Mouse (Mus musculus) MN1 (cell line): ENCODE results near the gene Mov10.
A peak's percentile ranks its signal among the peaks of the same experiment; 100 is the strongest.

Experiments
- DNase-seq: peaks from one replicate; pipeline ENCODE4 v3.0.0-alpha.2; 2016; ENCODE audit warnings: low spot score

Mov10 gene

DNA sequence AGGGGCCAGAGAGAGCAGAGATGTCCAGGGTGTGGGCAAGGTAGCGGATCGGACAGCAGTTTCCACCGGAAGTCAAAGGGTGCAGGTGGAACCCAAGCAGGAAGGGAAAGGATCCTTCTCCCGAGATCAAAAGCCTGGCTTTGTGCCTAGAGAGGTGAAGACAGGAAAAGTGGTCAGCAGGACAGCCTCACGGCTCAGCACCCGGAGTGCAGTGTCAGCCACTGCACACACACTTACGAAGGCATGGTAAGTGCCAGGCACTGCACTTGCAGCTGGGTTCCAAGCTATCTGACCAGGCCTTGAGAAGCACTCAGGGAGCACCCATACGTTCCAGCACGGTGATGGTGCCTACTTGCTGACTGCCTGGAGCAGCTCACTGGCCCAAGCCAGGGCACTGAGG is 12.8 kb downstream of the Mov10 start:
- DNase-seq: no peak

DNA sequence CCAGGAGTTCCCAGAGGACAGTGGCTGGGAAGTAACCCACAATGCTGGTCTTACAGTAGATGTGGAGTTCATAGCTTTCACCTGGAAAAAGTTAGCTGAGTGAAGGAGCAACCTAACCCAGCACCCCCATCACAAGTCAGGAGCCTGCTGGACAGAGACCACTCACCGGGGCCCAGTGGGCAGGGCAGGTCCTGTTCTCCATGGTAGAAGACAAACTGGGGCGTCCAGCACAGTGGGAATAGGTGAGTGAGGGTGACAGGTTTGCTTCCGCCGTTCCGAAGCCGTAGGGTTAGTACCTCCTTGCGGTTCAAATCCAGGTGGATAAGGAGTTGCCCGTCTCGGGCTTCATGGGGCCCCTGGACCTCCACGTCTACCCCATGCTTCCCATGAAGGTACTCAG is 14.1 kb downstream of the Mov10 start:
- no peak for DNase-seq

DNA sequence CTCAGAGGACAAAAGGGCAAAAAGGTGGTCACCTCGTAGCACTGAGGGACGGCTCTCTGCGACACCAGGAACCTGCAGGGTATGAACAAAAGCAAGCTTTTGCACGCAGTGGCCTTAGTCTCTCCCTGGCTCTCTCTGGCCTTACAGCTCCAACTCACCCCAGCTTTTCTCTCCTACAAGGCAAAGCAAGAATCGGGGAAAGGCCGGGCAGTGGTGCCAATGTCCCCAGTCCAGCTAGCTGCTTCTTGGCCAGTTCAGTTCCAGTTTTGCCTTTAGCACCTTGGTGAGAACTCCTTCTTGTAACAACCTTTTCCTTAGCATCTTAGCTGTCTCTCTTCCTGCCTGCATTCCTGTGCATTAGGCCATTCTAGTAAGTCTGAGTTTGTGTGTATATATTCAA is 16.9 kb downstream of the Mov10 start:
- DNase-seq: no peak

DNA sequence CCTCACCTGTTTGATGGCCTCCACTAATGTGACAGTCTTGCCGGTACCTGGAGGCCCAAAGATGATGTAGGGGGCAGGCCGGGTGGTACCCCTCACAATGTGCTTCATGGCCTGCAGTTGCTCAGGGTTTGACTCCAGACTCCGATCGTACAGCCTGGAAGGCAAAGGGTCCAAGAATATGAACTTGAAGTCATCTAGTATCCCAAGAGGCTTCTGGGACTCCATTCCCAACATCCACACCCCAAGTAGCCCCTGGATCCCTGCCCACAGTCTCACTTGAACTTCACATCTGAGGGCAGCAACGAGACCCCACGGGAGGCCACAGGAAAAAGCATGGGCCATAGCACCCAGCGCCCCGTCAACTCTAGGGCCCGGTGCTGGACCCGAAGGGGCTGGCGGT is 17.7 kb downstream of the Mov10 start:
- no peak for DNase-seq

DNA sequence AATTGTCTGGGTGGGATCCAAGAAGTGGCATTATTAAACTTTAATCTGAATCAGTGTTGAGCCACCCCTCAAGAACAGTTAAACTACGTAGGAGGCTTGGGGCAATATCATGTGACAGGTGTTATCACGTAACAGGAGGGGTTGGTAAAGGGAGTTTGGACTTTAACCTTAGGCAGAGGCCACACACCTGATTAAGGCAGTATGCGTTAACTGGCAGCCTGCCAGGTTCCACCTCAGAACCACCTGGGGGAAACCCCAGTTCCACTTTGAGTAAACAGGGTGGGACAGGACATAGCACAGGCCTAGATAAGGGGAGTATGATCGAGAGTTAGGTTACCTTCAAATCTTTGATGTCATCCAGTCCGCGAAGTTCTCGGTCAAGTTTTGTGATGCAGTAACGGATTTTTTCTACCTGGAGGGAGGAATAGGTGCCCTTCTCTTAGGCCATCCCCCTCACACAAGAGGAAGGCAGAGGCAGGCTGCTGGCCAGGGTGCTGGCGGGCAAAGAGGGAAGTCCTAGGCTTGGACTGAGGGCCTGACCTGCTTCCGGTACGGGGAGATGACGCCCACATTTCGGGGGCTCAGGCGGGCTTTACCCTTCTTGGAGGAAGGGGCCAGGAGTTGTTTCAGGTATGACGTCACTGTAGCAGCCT is 21.8 kb downstream of the Mov10 start:
- DNase-seq: no peak

DNA sequence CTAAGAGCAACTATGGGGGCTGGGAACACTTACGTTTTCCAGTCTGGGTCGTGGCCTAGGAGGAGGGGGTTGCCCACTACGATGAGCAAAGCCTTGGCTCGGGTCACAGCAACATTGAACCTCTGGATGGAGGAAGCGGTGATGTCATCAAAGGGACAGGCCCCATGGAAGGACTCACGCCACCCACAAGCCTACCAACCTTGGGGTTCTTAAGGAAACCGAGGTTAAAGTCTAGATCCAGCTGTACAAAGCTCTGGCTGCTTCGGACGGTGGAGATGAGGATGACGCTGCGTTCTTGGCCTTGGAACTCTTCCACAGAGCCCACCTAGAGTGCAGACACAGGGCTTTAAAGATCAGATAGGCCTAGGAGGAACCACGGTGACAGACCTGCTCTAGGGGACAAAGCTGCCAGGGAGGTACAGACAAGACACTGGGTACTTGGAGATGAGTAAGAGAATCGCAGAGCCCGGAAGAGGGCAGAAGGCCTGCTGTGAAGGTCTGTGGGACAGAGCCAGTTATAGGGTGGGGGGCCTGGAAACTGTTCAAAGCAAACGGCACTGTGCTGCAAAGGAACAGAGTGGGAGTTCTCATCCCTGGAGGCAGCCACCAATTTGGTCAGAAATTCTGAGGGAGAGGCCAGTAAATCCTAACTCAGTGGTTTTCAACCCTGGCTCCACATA is 22.6 kb downstream of the Mov10 start:
- peak; percentile 45 for DNase-seq

DNA sequence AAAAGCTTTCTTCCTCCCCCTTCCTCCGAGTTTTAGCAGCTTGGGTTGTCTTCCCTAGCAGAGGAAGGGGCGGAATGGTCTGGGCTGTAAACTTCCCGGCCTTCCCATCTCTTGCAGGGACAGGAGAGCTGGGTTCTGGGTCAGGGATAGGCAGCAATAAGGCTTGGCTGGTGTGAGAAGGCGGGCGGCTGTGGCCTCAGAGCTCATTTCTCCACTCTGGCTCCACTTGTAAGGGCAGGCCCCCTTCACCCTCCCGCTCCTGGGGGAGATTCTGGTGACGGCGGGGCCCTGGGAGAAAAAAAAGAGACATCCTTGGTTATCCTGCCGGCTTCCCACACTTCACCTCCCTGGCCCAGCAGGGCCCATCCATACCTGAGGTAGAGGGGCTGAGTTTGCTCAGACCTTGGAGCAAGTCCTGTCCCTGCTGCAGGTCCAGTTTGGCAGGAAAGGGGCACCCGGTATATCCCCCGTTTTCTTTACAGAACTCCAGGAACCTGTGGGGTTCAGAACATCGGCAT is 23.4 kb downstream of the Mov10 start:
- DNase-seq: no peak

DNA sequence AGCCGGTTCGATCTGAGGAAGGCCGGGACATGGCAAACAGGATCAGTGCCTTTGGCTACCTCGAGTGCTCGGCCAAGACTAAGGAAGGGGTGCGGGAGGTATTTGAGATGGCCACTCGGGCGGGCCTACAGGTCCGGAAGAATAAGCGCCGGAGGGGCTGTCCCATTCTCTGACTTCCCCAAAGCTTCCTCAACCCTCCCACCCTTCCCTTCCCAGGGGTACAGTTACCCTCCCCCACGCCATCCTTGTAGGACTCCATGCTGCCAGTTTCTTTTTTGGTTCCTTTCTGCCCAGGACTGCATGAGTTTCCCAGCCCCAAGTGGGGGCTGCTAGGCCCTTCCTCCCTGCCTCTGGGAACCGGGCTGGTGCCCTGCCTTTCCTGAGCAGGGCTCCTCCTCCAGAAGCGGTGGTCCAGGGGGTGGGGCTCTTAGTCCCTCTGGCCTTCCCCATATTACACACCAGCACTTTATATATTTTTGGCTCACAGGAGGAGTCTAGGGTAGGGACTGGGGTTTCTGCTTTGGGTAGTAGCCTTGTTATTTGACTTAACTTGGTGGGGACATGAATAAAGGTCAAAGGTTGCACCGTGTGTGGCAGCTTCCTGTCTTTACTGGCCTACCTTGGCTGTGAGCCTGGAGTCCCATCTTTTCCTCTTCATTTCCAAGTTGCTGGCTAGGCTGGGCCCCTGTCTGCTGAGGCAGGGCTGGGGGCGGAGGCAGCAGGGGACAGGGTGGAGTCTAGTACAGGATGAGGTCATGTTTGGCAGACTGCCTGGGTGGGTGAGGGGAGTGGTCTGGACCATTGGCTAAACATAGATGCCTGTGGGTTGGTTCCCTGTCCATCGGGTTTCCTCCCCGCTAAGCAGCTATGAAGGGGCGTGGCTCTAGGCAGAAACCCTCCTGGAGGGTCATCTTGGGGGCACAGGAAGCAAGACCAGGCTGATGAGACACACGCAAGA is 24.2 kb downstream of the Mov10 start:
- DNase-seq: peak; percentile 94

DNA sequence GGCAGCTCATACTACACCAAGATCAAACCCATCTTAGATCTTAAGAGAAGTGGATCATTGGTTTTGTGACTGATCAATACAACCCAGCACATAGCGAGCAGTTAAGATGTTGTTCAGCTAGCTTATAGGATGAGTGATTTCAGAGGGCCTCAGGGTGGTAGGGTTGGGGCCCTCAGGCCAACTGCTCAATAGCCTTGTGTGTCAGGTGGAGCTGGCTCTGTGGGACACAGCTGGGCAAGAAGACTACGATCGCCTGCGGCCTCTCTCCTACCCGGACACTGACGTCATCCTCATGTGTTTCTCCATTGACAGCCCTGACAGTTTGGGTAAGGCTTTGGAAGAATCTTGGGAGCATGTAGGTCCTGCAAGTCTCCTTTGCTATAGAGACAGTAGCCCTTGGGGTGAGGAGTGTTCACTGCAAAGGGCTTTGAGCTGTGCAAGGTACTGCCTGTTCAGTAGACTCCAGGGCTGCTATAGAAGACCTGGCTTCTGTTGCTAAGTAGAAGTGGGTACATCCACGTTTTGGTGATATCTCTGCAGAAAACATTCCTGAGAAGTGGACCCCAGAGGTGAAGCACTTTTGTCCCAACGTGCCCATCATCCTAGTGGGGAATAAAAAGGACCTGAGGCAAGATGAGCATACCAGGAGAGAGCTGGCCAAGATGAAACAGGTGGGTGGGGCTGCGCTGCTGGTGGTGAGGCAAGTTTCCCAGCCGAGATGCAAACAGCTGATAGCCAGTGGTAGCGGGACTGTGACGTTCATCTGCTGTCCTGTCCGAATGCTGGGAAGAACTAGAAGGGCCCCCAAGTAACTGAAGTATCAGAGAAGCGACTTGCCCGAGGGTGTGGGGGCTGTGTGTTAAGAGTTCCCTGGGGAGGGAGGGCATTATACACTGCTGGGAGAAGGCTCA is 25.7 kb downstream of the Mov10 start:
- DNase-seq: peak; percentile 49

DNA sequence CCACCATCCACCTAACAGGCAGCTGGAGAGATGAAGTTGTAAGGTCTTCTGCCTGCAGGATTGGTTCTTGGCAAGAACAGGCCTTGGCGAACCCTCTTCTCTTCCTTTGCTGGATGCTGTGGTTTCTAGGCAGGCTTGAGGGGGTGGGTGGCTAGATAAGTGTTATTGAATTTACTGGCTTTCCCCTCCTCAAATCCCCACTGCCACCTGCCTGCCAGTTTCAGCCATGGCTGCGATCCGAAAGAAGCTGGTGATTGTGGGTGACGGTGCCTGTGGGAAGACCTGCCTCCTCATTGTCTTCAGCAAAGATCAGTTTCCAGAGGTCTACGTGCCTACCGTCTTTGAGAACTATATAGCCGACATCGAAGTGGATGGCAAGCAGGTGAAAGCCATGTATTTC is 26.7 kb downstream of the Mov10 start:
- no peak for DNase-seq

DNA sequence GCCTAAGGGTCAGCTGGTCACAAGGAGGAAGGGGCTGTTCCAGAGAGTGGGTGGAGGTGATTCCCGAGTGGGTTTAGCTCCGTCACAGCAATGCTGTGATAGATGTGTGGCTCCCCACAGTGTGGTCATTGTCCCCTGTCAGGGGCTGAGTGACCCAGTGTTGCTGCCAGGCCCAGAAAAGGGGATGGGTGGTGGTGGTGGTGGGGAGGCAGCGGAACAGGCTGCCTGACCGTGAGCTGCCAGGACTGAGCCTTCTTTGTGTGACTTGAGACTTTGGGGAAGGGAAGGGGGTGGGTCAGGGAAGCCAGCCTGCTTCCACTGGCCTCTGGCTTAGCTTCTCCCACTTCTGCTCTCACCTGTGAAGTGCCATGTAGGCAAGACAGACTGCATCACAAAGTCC is 27.3 kb downstream of the Mov10 start:
- DNase-seq: no peak

DNA sequence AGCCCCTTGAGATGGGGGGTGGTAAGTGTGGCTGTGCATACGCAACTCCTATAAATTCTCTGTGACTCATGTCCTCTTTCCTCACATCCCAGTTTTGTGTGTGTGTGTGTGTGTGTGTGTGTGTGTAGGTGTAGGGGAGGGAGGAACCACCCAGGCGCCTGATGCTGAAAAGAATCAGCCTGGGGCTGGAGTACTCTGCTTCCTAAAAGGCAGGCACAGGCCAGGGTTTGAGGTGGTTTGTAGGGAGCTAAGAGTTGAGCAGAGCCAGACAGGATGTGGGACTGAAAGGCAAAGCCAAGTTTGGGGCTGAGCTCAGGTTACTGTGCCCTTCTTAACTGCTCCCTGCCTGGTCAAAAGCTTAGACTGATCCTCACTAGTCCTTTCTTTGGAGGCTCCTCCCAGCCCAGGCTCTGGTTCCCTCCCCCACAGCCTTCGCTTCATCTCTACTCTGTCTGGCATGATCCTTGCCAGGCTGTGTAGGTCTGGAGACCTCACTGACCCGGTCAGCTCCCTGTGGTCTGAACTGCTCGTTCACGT is 27.9 kb downstream of the Mov10 start:
- DNase-seq: peak; percentile 80

DNA sequence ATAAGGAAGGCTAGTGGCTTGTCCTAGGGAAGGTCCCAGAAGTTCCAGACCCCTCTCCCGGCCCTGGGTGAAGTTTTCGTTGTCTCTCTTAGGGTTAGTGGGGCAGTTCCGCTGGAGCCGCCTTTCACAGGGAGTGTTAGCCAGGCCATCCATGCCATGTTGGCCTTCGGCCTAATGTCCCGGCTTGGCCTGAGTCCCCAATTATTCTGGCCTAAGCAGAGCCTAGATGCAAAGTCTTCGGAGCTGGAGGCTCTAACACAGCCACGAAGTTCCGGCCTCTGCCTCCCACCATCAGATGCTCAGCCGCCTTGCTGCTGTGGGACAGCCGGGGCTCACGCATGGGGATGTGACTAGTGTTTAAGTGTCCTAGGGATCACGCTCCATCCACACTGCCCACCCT is 28.5 kb downstream of the Mov10 start:
- DNase-seq: peak; percentile 49

DNA sequence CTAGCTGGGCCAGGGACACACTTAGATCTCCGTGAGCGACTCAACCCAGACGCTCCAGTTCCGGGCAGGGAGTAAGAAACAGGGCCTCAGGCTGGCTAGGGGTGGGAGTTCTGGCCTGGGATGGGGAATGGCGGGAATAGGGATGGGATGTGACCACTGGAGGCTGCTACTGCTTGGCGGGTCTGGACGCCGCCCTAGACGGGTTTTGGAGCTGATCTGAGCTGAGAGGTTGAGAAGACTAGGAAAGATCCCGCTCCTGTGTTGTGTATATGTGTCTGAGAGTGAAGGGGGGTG is 29.1 kb downstream of the Mov10 start:
- peak; percentile 51 for DNase-seq

DNA sequence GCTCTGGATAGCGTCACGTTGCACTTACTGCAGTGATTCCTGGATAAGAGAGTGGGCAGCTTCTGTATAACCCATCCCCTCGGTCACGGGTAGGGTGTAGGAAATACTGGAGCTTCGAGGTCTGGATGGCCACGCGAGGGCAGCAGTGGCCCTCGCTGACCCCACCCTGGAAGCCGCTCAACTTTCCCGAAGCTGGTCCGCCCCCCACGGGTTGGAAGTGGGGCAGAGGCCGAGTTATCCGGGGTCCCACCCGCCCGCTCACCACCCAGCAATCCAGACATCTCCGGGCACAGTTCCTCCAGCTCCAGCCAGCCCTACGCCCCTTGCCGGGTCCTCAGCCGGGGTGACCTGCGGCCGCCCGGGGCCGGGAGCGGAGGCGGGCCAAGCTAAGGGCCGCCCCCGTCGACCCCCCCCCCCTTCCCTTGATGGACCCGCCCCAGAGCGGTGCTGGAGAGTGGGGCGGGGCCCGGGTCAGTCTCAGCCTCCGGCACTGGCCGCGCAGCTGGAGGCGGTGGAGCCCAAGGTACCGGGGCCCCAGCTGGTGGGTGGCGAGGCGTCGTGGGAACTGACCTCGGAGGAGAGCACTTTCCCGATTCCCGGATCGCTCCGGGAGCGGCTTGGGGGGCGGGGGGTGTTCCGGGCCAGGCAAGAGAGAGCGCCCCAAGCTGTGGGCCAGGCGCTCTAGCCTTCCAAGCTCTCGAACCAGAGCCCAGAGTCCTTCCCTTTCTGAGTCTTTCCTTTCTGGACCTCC is 29.6 kb downstream of the Mov10 start:
- DNase-seq: peak; percentile 86

DNA sequence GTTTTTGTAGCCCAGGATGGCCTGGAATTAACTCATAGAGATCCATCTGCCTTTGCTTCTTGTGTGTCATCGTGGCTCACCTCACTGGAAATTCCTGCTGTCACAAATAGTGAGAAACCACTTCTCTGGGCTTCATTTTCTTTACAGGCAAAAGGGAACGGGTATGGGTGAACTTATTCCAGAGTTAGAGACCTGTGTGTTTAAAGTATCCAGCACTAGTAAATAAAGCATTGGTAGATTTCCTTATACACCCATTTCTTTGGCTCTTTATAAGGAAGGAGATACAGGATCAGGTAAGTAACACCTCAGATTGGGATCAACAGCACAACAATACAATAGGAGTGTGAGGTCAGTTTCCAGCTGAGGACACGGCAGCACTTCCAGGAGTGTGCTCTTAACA is 30.3 kb downstream of the Mov10 start, which contains the start of gene Rhoc:
TSS of gene Rhoc (plus strand) at position 301 of the 400 bp plus-strand sequence.
- DNase-seq: no peak

DNA sequence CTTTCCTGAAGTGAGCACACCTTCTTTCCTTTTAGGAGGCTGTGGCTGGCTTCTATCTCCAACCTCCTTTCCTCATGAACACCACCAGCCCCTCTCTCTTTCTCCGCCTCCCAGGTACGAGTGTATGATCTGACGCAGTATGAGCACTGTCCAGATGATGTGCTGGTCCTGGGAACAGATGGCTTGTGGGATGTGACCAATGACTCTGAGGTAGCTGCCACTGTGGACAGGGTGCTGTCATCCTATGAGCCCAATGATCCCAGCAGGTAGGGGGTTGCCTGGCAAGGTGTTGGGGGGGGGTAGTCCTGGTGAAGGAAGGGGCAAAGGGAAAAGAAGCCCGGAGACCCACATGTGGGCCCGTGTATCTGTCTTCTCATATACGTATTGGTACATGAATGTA is 33.1 kb downstream of the Mov10 start:
- DNase-seq: no peak

DNA sequence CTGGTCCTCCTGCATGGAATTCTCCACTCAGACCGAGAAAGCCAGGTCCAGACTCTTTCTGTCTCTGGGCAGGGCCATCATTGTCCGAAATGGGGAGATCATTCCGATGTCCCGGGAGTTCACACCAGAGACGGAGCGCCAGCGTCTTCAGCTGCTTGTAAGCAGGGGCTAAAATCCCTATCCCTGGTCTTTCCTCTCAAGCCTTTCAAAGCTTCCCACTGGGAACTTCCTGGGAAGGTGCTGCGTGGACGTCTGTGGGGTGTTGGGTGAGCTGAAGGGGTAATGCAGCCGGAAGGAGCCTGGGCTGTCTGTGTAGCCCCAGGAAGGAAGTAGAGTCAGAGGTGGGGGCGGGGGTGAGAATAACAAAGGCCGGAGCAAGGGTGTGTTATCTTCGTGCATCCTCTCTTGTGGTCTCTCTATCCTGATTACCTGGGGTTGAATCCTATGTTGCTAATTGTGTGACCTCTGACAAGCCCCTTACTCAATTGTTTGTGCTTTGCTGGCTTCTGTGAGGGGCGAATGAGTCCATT is 34.3 kb downstream of the Mov10 start:
- no peak for DNase-seq

DNA sequence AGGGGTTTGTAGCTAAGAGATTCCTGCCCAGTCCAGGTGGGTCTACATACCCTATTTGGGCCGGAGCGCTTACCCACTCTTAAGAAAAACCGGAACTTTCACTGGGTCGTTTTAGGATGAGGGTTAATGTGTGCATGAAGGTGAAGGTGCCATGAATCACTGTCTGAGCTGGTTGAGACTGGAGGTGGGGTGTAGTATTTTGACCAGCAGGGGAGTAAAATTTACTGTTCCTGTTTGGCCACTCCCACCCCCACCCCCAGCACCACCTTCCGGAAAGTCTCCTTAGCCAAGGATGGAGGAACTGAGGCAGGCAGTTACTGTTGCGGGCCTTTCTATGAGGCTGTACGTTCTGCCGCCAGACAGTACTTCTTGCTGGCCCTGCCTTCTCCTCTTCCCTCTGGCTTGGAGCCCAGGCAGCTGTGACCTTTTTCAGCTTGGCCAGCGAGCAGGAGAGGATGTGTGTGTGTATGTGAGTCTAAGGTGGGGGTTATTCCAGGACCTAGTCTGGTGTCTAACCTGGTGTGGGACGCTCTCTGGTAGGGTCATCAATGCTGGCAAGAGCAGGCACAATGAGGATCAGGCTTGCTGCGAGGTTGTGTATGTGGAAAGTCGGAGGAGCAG is 36.2 kb downstream of the Mov10 start:
- DNase-seq: no peak

DNA sequence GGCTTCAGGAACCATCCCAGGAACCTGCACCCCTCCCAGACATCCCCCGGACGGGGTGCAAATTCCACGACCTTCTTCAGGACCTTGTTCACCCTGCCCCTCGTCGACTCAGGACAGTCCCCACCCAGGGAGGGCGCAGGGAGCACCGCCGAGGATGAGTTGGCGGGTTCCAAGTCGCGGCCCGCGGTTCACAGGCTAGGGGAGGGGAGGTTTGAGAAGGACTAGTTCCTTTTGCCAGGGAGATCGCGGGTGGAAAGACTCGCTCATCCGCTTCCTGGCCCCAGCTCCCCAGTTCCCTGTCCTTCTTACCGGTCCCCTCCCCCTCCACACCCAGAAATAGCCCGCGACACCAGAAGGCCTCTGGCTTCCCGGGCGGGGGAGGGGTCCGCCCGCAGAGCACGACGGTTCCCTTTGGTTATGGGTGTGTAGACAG is 36.9 kb downstream of the Mov10 start, which contains the start of gene Fam19a3:
TSS of gene Fam19a3 (minus strand) at position 370 of the 433 bp plus-strand sequence.
- no peak for DNase-seq
